Mouse (Mus musculus): ENCODE measurements around the gene Rbm24.

The Rbm24 gene

GRCm38 (mm10) chr13:46433880-46434560, 15.8 kb downstream of the Rbm24 start:
- DNase-seq (ENCODE audit: extremely low spot score, low read depth, low spot score), result no peak

GRCm38 (mm10) chr13:46438960-46439359, 20.7 kb downstream of the Rbm24 start:
- no peak for DNase-seq (ENCODE audit: extremely low spot score, low read depth, low spot score)

GRCm38 (mm10) chr13:46444021-46444420, 25.8 kb downstream of the Rbm24 start:
- DNase-seq (ENCODE audit: extremely low spot score, low read depth, low spot score), result no peak

DNA sequence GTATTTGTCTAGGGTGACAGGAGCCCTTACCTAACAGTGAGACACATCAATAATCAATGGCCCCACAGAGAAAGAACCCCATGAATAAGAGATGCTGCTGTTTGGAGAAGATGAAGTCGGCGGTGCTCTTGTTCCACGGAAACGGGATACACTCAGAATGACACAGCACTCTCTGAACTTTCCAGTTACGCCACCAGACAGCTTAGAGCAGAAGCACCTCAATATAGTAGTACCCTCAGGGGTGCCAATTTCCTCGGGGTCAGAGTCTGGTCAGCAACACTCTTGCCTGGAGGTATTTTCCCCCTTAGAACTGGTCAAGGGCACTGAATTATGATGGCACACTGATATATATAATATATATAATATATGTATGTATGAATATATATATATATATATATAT, 27.8 kb downstream of the Rbm24 start:
- DNase-seq (ENCODE audit: extremely low spot score, low read depth, low spot score), result no peak

- DNase-seq (ENCODE audit: extremely low spot score, low read depth, low spot score), result no peak
These were observed 30.0 kb downstream of the Rbm24 start for GRCm38 (mm10) chr13:46448276-46448675.

GRCm38 (mm10) chr13:46449955-46450354, 31.7 kb downstream of the Rbm24 start:
- DNase-seq (ENCODE audit: extremely low spot score, low read depth, low spot score), result no peak

DNA sequence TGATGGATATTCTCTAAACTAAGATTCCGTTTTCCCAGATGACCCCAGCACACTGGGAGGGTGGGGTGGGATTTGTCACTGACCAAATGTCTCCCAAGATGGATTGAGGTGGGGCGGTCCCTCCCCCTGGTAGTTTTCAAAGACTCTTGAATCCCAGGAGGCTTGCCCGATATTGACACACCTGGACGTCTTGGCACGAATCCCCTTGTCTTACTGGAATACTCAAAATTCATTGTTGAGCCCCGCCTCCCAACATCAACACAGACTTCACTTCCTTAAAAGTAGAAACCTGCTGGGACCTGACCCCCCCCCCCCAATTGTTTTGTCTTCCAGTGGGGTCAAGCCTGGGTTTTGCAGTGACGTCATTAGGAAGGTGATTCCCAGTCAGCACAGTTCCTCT, 32.4 kb downstream of the Rbm24 start:
- DNase-seq (ENCODE audit: extremely low spot score, low read depth, low spot score), result no peak

DNA sequence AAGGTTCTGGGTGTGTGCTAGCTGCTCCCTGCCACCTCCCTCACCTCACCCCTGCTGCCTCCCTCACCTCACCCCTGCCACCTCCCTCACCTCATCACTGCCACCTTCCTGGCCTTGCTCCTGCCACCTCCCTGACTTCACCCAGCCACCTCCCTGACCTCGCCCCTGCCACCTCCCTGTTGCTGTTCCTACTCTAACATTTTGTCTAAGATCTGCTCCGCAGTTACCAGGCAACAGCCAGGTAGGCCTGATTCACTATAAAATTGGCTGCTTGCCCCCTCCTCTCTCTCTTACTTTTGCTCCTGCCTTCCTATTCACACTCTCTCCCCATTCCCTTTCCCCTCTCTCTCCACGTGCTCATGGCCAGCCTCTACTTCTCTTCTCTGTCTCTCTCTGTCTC, 33.3 kb downstream of the Rbm24 start:
- no peak for DNase-seq (ENCODE audit: extremely low spot score, low read depth, low spot score)

DNA sequence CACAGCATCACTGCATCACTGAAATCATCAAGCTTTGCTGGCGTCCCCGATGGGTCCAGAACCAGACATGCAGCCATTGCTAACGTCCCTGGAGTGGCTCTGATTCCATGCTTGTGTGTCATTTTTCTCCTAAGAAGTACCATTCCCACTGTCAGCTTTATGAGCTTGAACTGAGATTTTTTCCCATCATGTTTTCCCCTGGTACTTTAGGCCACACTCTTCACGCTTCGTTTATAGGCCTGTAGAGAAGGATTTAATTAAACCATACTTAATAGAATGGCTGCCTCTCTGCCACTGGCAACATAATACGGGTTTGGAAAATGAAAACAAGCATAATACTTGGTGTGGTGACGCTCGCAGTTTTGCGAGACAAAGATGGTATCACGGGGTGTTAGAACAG, 41.3 kb downstream of the Rbm24 start:
- DNase-seq (ENCODE audit: extremely low spot score, low read depth, low spot score), result no peak

- no peak for DNase-seq (ENCODE audit: extremely low spot score, low read depth, low spot score)
These were observed 44.0 kb downstream of the Rbm24 start for GRCm38 (mm10) chr13:46462280-46462679.

- DNase-seq (ENCODE audit: extremely low spot score, low read depth, low spot score), result no peak
These were observed 45.5 kb downstream of the Rbm24 start for GRCm38 (mm10) chr13:46463764-46464163.

- DNase-seq (ENCODE audit: extremely low spot score, low read depth, low spot score), result no peak
These were observed 50.0 kb downstream of the Rbm24 start for GRCm38 (mm10) chr13:46468251-46468650.

DNA sequence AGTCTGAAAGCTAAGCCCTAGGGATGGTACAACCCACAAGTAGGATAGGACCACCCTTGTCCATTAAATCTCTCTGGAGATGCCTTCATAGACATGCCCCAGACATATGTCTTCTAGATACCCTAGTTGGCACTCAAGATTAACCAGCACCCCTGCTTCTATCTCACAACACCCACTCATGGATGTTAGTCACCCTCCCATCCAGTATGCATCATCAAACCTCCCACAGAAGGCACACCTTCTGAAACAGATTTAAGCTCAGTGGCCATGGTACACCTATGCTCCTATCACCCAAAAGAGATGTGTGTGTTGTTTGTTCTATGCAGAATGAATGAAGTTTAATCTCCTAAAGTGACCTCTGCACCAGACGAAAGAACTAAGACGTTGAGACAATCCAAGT, 51.3 kb downstream of the Rbm24 start:
- no peak for DNase-seq (ENCODE audit: extremely low spot score, low read depth, low spot score)
